Mouse (Mus musculus) forebrain, embryonic 16.5 days (tissue): ENCODE measurements around the gene Sigmar1. TPM values are rescaled to one million over a fixed set of nuclear protein-coding genes. Genes with fewer than 3 reads are reported as not detected.
A peak's percentile ranks its signal among the peaks of the same experiment; 100 is the strongest.
"Not testable (repeated sequence)": the region's sequence is repeated elsewhere in the genome, so short reads cannot be mapped to it uniquely, and the experiment has no call there.

ENCODE experiments used
- ATAC-seq: fragments of 200-750 bp; cut with Nextera tagmentation; 2 replicates; pipeline ENCODE4 v1.8.0; 2017; ENCODE audit warnings: mild to moderate bottlenecking, moderate library complexity
- H3K27ac ChIP-seq: fragments of 300-500 bp; sonication (generic); 2 replicates; pipeline ENCODE4 v1.5.1; 2014; ENCODE audit warnings: low read length, control low read depth
- H3K27me3 ChIP-seq: fragments of 300-500 bp; sonication (generic); replicated peaks from 2 replicates; pipeline ENCODE4 v1.6.1; 2014; ENCODE audit warnings: low read length; ENCODE audit not compliant: control insufficient read depth, insufficient read depth
- H3K36me3 ChIP-seq: fragments of 300-500 bp; sonication (generic); 2 replicates; pipeline ENCODE4 v1.6.1; 2014; ENCODE audit not compliant: control insufficient read depth, insufficient read depth
- H3K4me1 ChIP-seq: fragments of 300-500 bp; sonication (generic); replicated peaks from 2 replicates; pipeline ENCODE4 v1.6.1; 2014; ENCODE audit warnings: low read length; ENCODE audit not compliant: control insufficient read depth, insufficient read depth
- H3K4me2 ChIP-seq: fragments of 300-500 bp; sonication (generic); 2 replicates; pipeline ENCODE4 v1.6.1; 2014; ENCODE audit warnings: mild to moderate bottlenecking, low read length, control low read depth
- H3K4me3 ChIP-seq: fragments of 300-500 bp; sonication (generic); replicated peaks from 2 replicates; pipeline ENCODE4 v1.5.1; 2014; ENCODE audit warnings: mild to moderate bottlenecking, low read length, control low read depth
- H3K9ac ChIP-seq: fragments of 300-500 bp; sonication (generic); replicated peaks from 2 replicates; pipeline ENCODE4 v1.6.1; 2014; ENCODE audit warnings: low read depth, low read length, control low read depth
- H3K9me3 ChIP-seq: fragments of 300-500 bp; sonication (generic); 2 replicates; pipeline ENCODE4 v1.6.1; 2016; ENCODE audit warnings: low read length; ENCODE audit not compliant: control insufficient read depth
- WGBS: fragments of 180-500 bp; shearing (Covaris S2); extraction: QIAGEN DNeasy Blood & Tissue Kit; methylation state at CpG from one replicate; pipeline ENCODE4 v1.1.7; 2014; 5-methylcytosine and 5-hydroxymethylcytosine counted together
- polyA plus RNA-seq: library from polyadenylated mRNA; unstranded; fragments of >200 nt; fragmentation: Nextera tagmentation; extraction: Ambion mirVana; gene quantifications from 2 replicates; pipeline ENCODE4 v1.2.1, GENCODE M21; 2015

Sigmar1 gene
- polyA plus RNA-seq, 1 experiment from 2014 or later: 55.8 TPM

DNA sequence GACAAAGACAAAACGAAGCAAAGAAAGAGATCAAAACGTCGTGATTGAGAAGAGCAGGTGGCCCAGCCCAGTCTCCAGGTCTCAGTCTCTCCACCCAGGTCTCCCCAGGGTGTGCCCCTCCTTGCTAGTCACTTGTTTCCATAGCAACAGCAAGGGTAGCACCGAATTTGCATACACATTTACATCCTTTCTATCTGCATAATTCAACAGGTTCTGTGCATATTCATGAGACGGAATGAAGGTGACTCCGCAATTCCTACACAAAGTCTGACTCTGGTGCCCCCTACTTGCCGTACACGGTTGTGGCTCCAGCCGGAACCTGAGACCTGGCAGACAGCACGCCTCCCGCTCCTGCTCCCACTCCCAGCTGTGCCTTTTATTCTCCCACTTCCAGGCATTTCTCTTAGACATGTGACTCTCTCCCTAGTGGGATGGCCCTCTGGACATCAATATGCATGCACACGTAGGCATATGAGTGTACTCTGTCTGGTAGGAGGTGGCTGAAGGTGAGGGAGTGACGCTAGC is 48.9 kb downstream of the Sigmar1 start:
- no peaks in the 10 kb centered on the region for H3K36me3 ChIP-seq
- 0% methylated on average over 13 of the region's 13 CpGs for WGBS
- H3K9ac ChIP-seq: no peak overlapping the region
- no peaks in the 10 kb centered on the region for H3K27me3 ChIP-seq
- no peak overlapping the region for H3K27ac ChIP-seq
- H3K9me3 ChIP-seq: no peaks in the 10 kb centered on the region
- peaks cover 39% of the 10 kb centered on the region for H3K4me1 ChIP-seq
- no peak overlapping the region for H3K4me3 ChIP-seq
- peak overlapping the region; percentile 38 for H3K4me2 ChIP-seq
- ATAC-seq: peak; percentile 81

DNA sequence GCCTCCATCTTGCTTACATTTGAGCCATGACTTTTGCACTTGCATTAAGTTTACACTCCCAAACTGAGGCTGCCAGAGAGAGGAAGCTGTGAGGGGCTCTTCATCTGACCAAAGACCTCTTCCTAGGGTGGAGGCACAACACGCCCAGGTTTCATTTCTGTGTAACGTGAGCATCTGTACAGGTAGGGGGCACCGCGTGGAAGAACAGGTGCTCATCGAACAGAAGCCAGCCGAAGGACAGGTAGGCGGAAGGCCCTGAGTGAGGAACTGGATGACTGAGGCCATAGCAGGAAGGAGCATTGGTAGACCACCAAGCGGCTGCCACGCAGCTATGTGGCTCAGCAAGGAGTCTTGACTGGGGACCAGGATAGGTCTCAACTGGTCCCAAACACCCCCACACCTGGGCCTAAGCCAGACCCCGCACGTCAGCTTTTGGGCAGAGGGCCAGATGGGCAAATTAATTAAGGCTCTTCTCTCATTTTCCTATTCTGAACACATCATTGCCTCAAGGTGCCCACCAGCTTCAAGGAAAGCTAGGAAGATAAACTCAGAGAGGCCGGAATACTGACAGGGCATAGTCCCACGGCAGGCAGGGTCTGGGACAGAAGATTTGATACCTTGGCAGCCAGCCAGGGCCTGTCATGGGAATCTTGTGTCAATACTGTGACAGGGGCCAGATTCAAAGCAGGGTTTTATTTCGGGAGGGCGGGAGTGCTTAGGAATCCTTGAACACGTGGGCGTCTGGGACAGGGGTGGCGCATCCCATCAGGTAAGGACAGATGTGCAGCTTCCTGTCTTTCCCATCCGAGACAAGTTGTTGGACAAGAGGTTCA is 49.8 kb downstream of the Sigmar1 start:
- WGBS: 39% methylated on average over 19 of the region's 19 CpGs
- H3K36me3 ChIP-seq: no peaks in the 10 kb centered on the region
- H3K9ac ChIP-seq: no peak overlapping the region
- H3K4me1 ChIP-seq: peaks cover 30% of the 10 kb centered on the region
- no peaks in the 10 kb centered on the region for H3K9me3 ChIP-seq
- no peak overlapping the region for H3K4me3 ChIP-seq
- no peaks in the 10 kb centered on the region for H3K27me3 ChIP-seq
- no peak overlapping the region for H3K27ac ChIP-seq
- no peak for ATAC-seq
- peak overlapping the region; percentile 38 for H3K4me2 ChIP-seq

DNA sequence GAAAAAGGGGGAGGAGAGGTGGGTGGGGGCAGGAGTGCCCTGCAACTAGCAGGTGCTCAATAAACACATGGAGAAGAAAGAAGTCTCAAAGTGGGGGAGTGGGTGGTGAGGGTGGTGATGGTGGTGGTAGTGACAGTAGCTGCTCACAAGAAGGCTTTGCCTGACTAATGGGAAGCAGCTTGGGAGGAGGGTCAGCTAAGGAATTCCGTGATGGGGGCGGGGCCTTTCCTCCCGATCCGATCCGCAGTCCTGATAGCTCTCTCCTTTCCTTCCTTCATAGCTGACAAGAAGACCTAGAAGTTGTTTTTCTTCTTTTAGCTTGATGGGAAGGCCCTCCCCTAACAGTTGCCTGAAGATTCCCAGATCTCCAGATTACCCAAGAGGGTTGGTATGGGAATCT is 51.3 kb downstream of the Sigmar1 start:
- Histone ChIP-seq H3K4me1 (peaks cover 27% of the 10 kb centered on the region), H3K9ac (no peak overlapping the region), H3K27me3 (no peaks in the 10 kb centered on the region), H3K9me3 (no peaks in the 10 kb centered on the region), H3K4me2 (no peak overlapping the region), H3K36me3 (no peaks in the 10 kb centered on the region), H3K4me3 (no peak overlapping the region), H3K27ac (no peak overlapping the region)
- 13% methylated on average over 5 of the region's 5 CpGs for WGBS
- ATAC-seq: no peak

DNA sequence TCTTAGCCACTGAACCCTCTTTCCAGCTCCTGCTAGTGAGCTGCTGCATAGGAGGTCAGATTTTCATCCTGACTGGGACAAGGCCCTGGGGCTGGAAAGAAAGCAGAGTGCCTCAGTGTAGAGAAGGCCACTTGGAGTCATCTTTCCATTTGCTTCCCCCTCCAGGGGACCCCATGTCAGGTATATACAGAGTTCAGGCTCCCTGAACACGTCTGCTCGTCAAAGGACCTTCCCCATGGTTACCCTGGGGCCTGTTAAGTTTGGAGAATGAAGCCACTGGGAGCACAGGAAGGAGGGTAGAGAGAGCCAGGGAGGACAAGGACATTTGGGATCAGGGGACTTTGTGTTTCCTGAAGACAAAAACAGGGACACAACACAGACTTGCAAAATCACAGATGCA is 53.7 kb downstream of the Sigmar1 start:
- H3K9me3 ChIP-seq, H3K4me3 ChIP-seq, H3K27ac ChIP-seq, H3K36me3 ChIP-seq, H3K9ac ChIP-seq, H3K27me3 ChIP-seq, H3K4me2 ChIP-seq, ATAC-seq: not testable (repeated sequence)
- H3K4me1 ChIP-seq: peaks cover 14% of the 10 kb centered on the region
- 62% methylated on average over 2 of the region's 2 CpGs for WGBS

DNA sequence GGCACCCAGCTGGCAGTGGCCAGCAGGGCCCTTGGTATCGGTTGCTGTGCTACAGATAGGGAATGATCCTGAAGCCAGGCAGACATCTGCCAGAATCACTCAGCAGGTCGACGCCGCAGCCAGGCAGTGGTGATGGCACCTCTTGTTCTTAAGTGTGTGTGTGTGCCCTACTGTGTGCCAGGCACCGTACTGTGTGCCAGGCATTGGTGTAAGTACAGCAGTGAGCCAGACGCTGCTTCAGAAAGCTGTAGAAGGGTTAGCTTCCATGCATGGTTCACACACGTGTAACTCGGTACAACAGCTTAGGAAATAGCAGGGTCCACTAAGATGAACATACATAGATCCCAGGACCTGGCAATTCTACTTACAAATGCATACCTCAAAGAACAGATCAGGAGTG is 55.7 kb downstream of the Sigmar1 start:
- not testable (repeated sequence) for H3K9ac ChIP-seq, ATAC-seq, H3K4me3 ChIP-seq, H3K4me1 ChIP-seq, H3K4me2 ChIP-seq, H3K27ac ChIP-seq, H3K9me3 ChIP-seq, H3K36me3 ChIP-seq, H3K27me3 ChIP-seq
- WGBS: 66% methylated on average over 2 of the region's 8 CpGs

DNA sequence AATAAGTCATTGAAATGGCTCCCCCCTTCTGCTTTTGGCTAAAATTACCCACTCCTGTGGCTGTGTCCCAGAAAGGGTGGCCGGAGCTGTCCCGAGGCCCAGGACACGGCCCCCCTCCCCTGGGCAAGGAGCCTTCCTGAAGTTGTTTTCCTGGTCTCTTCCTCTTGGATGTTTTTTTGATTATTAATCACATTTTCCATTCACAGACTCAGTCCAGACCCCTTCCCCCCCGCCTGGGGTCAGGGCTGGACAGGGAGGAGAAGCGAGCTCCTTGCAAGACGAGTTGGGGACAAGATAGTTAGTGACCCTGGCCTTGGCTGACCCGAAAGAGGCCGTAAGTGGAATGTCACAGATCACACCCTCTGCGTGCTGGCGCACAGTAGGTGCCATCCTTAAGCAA is 56.2 kb downstream of the Sigmar1 start, which contains the start of gene Il11ra1:
Il11ra1 (plus strand) TSS at position 207 of the 400 bp plus-strand sequence.
- not testable (repeated sequence) for H3K27ac ChIP-seq, H3K4me1 ChIP-seq, H3K4me2 ChIP-seq, H3K27me3 ChIP-seq, H3K9me3 ChIP-seq, H3K36me3 ChIP-seq, ATAC-seq, H3K9ac ChIP-seq, H3K4me3 ChIP-seq
- 93% methylated on average over 9 of the region's 10 CpGs for WGBS

DNA sequence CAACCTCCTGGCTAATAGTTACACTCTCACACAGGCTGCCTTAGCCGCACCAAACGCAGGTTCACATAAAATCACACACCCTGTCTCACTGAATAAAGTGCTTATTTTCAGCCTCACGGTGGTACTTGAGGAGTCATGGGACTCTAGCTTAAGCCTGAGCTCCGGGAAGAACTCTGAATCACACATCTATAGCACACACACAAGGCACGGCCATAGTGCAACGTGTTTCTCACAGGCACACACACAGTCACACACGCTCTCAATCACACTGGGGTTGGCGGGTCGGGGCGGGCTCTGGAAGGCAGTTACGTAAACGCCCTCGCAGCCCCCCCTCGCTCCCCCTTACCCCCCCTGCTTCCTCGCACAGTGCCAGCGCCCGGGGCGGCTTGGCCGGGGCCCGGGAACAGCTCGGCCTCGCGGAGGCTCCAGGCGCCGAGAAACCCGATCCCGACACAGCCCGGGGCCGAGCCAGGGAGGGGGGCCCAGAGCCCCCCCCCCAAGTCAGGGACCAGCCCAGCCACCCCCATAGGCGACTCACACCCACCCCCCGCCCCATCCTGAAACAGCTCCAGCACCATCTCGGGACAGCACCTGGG is 57.4 kb downstream of the Sigmar1 start:
- 5% methylated on average over 20 of the region's 32 CpGs for WGBS

DNA sequence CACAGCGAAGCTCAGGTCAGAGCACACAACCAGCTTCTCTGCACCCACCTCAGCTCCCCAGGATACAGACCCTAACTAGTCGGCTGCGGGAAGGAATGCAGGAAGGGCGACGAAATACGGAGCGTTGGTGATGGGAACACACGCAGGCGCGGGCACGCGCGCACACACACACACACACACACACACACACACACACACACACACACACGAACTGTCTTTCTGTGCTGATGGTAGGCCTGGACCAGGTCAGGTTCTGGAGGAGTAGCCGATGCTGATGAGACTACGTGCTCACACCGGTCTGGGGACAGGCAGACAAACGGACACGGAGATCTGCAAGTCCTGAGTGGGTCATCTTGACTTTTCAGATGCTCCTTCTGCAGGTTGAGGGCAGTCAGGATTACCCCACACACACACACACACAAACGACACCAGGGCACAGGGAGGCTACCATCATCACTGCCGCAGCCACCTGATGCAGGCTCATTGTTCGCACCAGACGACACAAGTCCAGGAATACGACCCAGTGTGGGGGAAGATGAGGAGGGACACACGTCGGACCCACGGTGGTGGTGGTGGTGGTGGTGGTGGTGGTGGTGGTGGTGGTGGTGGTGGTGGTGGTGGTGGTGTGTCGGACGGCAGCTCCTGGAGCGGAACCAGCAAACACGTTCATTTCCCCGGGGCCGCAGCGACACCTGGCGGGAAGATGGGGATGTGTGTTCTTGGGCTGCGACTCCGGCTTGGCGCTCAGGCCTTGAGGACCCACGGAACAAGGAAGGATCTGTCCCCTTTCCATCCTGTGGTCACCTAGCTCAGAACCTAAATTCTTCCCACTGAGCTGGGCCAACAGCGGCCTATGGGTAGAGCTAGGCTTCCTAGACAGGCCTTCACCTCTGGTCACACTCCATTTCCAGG is 58.8 kb downstream of the Sigmar1 start, which contains the start of gene Cntfr:
Cntfr (minus strand) TSS at position 160 of the 912 bp plus-strand sequence.
- not testable (repeated sequence) for H3K4me2 ChIP-seq, H3K9ac ChIP-seq, H3K36me3 ChIP-seq, H3K27ac ChIP-seq, H3K4me3 ChIP-seq, H3K9me3 ChIP-seq, H3K4me1 ChIP-seq, H3K27me3 ChIP-seq
- 0 out of 2 replicates have a peak, but pooled peaks have one; percentile 28 for ATAC-seq
- WGBS: 20% methylated on average over 30 of the region's 40 CpGs

More for the DNA sequence above, 57.4 kb downstream of the Sigmar1 start:
- not testable (repeated sequence) for H3K27ac ChIP-seq, ATAC-seq, H3K9me3 ChIP-seq, H3K4me2 ChIP-seq, H3K9ac ChIP-seq, H3K27me3 ChIP-seq, H3K4me3 ChIP-seq, H3K36me3 ChIP-seq, H3K4me1 ChIP-seq

DNA sequence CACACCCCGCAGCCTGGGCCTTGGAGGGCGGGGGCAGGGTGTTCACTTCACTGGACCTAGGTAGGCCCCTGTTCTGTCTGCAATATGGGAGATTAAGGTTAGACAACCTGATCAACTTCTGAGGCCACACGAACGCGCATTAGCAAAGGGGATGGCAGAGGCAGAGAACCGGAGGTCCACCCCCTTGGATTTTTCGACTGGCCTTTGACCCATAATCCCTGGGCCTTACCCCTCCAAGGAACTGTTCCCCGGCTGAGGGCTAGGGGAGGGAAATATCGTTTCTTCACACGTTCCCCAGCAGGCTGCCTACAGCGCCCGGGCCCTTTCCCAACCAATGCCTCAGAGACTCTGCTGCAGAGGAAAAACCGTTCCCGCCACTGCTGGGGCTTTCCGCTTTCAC is 59.5 kb downstream of the Sigmar1 start:
- not testable (repeated sequence) for H3K4me3 ChIP-seq, H3K9me3 ChIP-seq, H3K4me1 ChIP-seq, H3K27ac ChIP-seq, H3K4me2 ChIP-seq, H3K27me3 ChIP-seq, H3K36me3 ChIP-seq, ATAC-seq, H3K9ac ChIP-seq
- WGBS: 16% methylated on average over 12 of the region's 15 CpGs
